Mouse (Mus musculus) midbrain, embryonic 11.5 days (tissue): ENCODE measurements around the gene Dtymk. TPM values are rescaled to one million over a fixed set of nuclear protein-coding genes. Genes with fewer than 3 reads are reported as not detected.

Source experiments
- ATAC-seq: fragments of 200-750 bp; cut with Nextera tagmentation; 2 replicates; pipeline ENCODE4 v1.8.0; 2017; ENCODE audit warnings: moderate TSS enrichment, moderate library complexity; ENCODE audit not compliant: low FRiP score
- DNase-seq: peaks from one replicate; pipeline ENCODE4 v3.0.0; 2015; ENCODE audit warnings: low spot score; ENCODE audit errors: missing footprints
- H3K27ac ChIP-seq: fragments of 300-500 bp; sonication (generic); 2 replicates; pipeline ENCODE4 v1.5.1; 2014; ENCODE audit warnings: low read depth, low read length
- H3K27me3 ChIP-seq: fragments of 300-500 bp; sonication (generic); 2 replicates; pipeline ENCODE4 v1.6.1; 2014; ENCODE audit warnings: mild to moderate bottlenecking, low read length, moderate library complexity, mixed read lengths; ENCODE audit not compliant: control insufficient read depth, insufficient read depth
- H3K36me3 ChIP-seq: fragments of 300-500 bp; sonication (generic); 2 replicates; pipeline ENCODE4 v1.6.1; 2014; ENCODE audit warnings: mild to moderate bottlenecking, low read length, moderate library complexity, mixed read lengths; ENCODE audit not compliant: control insufficient read depth, insufficient read depth
- H3K4me1 ChIP-seq: fragments of 300-500 bp; sonication (generic); 2 replicates; pipeline ENCODE4 v1.6.1; 2014; ENCODE audit warnings: low read length; ENCODE audit not compliant: control insufficient read depth, insufficient read depth
- H3K4me2 ChIP-seq: fragments of 300-500 bp; sonication (generic); 2 replicates; pipeline ENCODE4 v1.6.1; 2014; ENCODE audit warnings: mild to moderate bottlenecking, moderate library complexity
- H3K4me3 ChIP-seq: fragments of 300-500 bp; sonication (generic); 2 replicates; pipeline ENCODE4 v1.5.1; 2014; ENCODE audit warnings: low read depth, low read length
- H3K9ac ChIP-seq: fragments of 300-500 bp; sonication (generic); 2 replicates; pipeline ENCODE4 v1.6.1; 2014; ENCODE audit warnings: low read length
- H3K9me3 ChIP-seq: fragments of 300-500 bp; sonication (generic); 2 replicates; pipeline ENCODE4 v1.6.1; 2016; ENCODE audit warnings: low read length; ENCODE audit not compliant: control insufficient read depth
- WGBS: fragments of 180-500 bp; shearing (Covaris S2); extraction: QIAGEN DNeasy Blood & Tissue Kit; methylation state at CpG from one replicate; pipeline ENCODE4 v1.1.7; 2014; 5-methylcytosine and 5-hydroxymethylcytosine counted together
- polyA plus RNA-seq: library from polyadenylated mRNA; unstranded; fragments of >200 nt; fragmentation: Nextera tagmentation; extraction: Ambion mirVana; gene quantifications from 2 replicates; pipeline ENCODE4 v1.2.1, GENCODE M21; 2014

The Dtymk gene
- polyA plus RNA-seq, 1 experiment from 2014 or later = 230 TPM

- ATAC-seq = no peak
- WGBS = 47% methylated on average over 7 of the region's 7 CpGs
- Histone ChIP-seq H3K36me3 (no peaks in the 10 kb centered on the region), H3K4me3 (peak overlapping the region; percentile 94), H3K4me2 (peak overlapping the region; percentile 91), H3K9ac (peak overlapping the region; percentile 88), H3K27ac (no peak overlapping the region), H3K27me3 (no peaks in the 10 kb centered on the region), H3K9me3 (no peaks in the 10 kb centered on the region), H3K4me1 (peaks cover 12% of the 10 kb centered on the region)
- DNase-seq = no peak
Observed at GRCm38 (mm10) chr1:93755618-93756017, 46.1 kb downstream of the Dtymk start.

DNA sequence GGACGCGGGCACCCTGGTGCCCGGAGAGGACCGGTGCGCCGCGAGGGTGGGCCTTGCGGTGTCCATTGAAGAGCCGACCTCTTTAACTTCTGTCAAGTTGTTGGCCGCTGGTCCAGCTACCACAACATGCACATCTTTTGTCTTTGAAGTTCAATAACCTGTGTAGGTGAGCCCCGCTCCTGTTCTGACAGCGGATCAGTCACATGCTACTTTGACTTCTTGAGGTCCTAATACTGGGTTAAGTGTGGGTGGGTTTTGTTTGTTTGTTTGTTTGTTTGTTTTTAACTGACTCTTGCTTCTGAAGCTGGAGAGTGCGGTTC is 46.5 kb downstream of the Dtymk start:
- ATAC-seq (no peak), DNase-seq (no peak)
- Histone ChIP-seq H3K27ac (peak overlapping the region; percentile 84), H3K4me3 (peak overlapping the region; percentile 94), H3K4me2 (peak overlapping the region; percentile 91), H3K36me3 (no peaks in the 10 kb centered on the region; the same call in 1 of the 2 replicates), H3K27me3 (no peaks in the 10 kb centered on the region), H3K9me3 (no peaks in the 10 kb centered on the region), H3K4me1 (peaks cover 12% of the 10 kb centered on the region), H3K9ac (peak overlapping the region; percentile 88)
- WGBS = 1% methylated on average over 13 of the region's 13 CpGs

DNA sequence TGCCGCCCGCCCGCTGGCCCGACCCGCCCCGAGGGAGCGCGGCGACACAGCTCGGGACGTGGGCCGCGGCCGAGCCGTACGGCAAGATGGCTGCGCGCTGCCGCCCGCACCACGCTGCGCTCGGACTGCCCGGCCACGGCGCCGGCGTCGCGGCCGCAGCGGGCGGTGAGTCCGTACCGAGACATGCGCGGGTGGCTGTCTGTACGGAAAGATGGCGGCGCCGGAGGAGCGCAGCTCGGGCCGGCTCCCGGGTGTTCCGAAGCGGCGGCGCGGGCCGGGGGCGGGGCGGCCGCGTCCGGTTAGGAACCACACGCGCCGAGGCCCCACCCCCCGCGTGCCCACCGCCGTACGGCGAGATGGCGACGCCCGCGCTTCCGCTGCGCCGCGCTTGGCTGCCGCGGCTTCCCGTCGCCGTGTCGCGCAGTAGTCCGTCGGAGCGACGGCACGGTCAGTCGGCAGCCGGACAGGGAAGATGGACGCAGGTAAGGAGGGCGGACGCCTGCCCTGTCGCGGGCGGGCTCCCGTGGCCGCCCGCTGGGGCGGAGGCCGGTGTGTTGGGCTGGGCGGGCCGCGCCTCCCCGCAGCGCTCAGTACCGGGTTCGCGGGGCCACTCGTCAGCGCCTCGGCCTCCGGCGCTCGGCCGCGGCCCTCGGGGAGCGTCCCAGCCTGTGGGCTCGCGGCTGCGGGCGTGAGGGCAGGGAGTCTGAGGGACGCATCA is 47.0 kb downstream of the Dtymk start, which contains the start of gene Thap4:
Gene Thap4, minus strand, starts transcription at position 292 of the 718 bp plus-strand sequence.
- under 1% methylated on average over 78 of the region's 121 CpGs for WGBS
- ATAC-seq (peak; percentile 93), DNase-seq (peak; percentile 98)
- Histone ChIP-seq H3K9ac (peak within 1 kb of the TSS; percentile 88), H3K27me3 (no peaks in the 10 kb centered on the region), H3K27ac (peak within 1 kb of the TSS; percentile 84), H3K36me3 (peaks cover 3% of the 10 kb centered on the region; the same call in 1 of the 2 replicates), H3K9me3 (no peaks in the 10 kb centered on the region), H3K4me3 (peak within 1 kb of the TSS; percentile 94), H3K4me2 (peak within 1 kb of the TSS; percentile 91), H3K4me1 (peaks cover 12% of the 10 kb centered on the region)

- ATAC-seq (peak; percentile 58), DNase-seq (peak; percentile 96)
Observed at GRCm38 (mm10) chr1:93753911-93754572, 47.7 kb downstream of the Dtymk start.

GRCm38 (mm10) chr1:93751290-93751689 is 50.4 kb downstream of the Dtymk start, which contains the start of gene Atg4b:
Atg4b (plus strand) TSS chr1:93751500.
- Histone ChIP-seq H3K9me3 (no peaks in the 10 kb centered on the region), H3K27ac (no peak within 1 kb of the TSS), H3K36me3 (peaks cover 8% of the 10 kb centered on the region), H3K27me3 (no peaks in the 10 kb centered on the region), H3K4me1 (peaks cover 12% of the 10 kb centered on the region), H3K4me3 (no peak within 1 kb of the TSS), H3K4me2 (no peak within 1 kb of the TSS), H3K9ac (no peak within 1 kb of the TSS)
- 78% methylated on average over 6 of the region's 6 CpGs for WGBS
- no peak for ATAC-seq
- peak; percentile 62 for DNase-seq

More at GRCm38 (mm10) chr1:93753911-93754572, 47.7 kb downstream of the Dtymk start:
- peaks cover 12% of the 10 kb centered on the region for H3K4me1 ChIP-seq
- peaks cover 5% of the 10 kb centered on the region for H3K36me3 ChIP-seq
- H3K4me3 ChIP-seq = peak overlapping the region; percentile 94
- H3K4me2 ChIP-seq = peak overlapping the region; percentile 91
- H3K9me3 ChIP-seq = no peaks in the 10 kb centered on the region
- WGBS = under 1% methylated on average over 59 of the region's 59 CpGs
- H3K27me3 ChIP-seq = no peaks in the 10 kb centered on the region
- peak overlapping the region; percentile 84 for H3K27ac ChIP-seq
- peak overlapping the region; percentile 88 for H3K9ac ChIP-seq

DNA sequence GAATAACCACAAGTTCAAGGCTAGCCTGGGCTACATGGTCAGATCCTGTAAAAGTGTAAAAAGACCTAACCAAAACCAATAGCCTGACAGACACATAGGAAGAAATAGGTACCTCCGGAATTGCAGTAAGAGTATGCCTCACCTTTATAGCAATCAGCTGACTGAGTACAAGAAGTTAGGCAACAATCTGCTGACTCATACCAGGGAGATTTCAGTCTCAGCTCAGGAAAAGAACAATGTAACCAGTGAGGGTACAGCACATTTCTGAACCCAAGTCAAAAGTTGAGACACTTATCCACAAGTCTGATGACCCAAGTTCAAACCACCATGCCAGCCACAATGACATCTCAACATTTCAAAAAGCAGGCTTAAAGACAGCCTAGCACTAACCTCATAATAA is 53.2 kb downstream of the Dtymk start:
- no peak for DNase-seq
- Histone ChIP-seq H3K9ac (no peak overlapping the region), H3K4me2 (no peak overlapping the region), H3K36me3 (peaks cover 8% of the 10 kb centered on the region), H3K27ac (no peak overlapping the region), H3K4me1 (peaks cover 5% of the 10 kb centered on the region), H3K4me3 (no peak overlapping the region), H3K27me3 (no peaks in the 10 kb centered on the region), H3K9me3 (no peaks in the 10 kb centered on the region)
- ATAC-seq = no peak
- WGBS = 97% methylated on average over 1 of the region's 1 CpGs

- Histone ChIP-seq H3K4me1 (no peaks in the 10 kb centered on the region), H3K9ac (no peak overlapping the region), H3K4me3 (no peak overlapping the region)
Observed at GRCm38 (mm10) chr1:93746179-93746578, 55.6 kb downstream of the Dtymk start.

DNA sequence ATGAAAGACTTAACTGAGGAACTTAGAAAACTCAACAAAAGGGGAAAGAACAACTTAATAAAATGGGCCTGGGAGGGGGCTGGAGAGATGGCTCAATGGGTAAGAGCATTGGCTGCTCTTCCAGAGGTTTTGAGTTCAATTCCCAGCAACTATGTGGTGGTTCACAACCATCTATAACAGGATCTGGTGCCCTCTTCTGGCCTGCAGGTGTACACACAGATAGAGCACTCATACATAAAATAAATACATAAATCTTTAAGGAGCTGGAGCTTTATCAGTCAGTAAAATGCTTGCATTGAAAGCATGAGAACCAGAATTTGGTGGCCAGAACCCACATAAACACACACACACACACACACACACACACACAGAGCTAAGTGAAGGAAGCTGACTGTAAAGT is 58.8 kb downstream of the Dtymk start:
- ATAC-seq = no peak

More at GRCm38 (mm10) chr1:93746179-93746578, 55.6 kb downstream of the Dtymk start:
- DNase-seq = no peak
- no peaks in the 10 kb centered on the region for H3K9me3 ChIP-seq
- H3K27me3 ChIP-seq = no peaks in the 10 kb centered on the region
- H3K36me3 ChIP-seq = peaks cover 8% of the 10 kb centered on the region
- WGBS = 88% methylated on average over 5 of the region's 5 CpGs
- H3K4me2 ChIP-seq = no peak overlapping the region
- no peak overlapping the region for H3K27ac ChIP-seq
- no peak for ATAC-seq

More for the DNA sequence above, 58.8 kb downstream of the Dtymk start:
- Histone ChIP-seq H3K9ac (no peak overlapping the region), H3K9me3 (no peaks in the 10 kb centered on the region), H3K4me3 (no peak overlapping the region), H3K4me2 (no peak overlapping the region), H3K27ac (no peak overlapping the region), H3K27me3 (no peaks in the 10 kb centered on the region), H3K4me1 (no peaks in the 10 kb centered on the region), H3K36me3 (no peaks in the 10 kb centered on the region)
- DNase-seq = peak; percentile 51
